Mouse (Mus musculus): Measurements from ENCODE around the gene Zfp1. TPM values are rescaled to one million over a fixed set of nuclear protein-coding genes. Genes with fewer than 3 reads are reported as not detected.

Gene Zfp1
- 1 to 10 TPM; 8.6 to 9.4 TPM for total RNA-seq (2021)
- long read RNA-seq, experiment 1, partial matches to known transcripts = 2 of 8 reads
- long read RNA-seq, experiment 1, other reads (novel, unspliced or antisense) = 0 of 8 reads
- long read RNA-seq, experiment 2, partial matches to known transcripts = 2 of 10 reads
- long read RNA-seq, experiment 2, other reads (novel, unspliced or antisense) = 2 of 10 reads

DNA sequence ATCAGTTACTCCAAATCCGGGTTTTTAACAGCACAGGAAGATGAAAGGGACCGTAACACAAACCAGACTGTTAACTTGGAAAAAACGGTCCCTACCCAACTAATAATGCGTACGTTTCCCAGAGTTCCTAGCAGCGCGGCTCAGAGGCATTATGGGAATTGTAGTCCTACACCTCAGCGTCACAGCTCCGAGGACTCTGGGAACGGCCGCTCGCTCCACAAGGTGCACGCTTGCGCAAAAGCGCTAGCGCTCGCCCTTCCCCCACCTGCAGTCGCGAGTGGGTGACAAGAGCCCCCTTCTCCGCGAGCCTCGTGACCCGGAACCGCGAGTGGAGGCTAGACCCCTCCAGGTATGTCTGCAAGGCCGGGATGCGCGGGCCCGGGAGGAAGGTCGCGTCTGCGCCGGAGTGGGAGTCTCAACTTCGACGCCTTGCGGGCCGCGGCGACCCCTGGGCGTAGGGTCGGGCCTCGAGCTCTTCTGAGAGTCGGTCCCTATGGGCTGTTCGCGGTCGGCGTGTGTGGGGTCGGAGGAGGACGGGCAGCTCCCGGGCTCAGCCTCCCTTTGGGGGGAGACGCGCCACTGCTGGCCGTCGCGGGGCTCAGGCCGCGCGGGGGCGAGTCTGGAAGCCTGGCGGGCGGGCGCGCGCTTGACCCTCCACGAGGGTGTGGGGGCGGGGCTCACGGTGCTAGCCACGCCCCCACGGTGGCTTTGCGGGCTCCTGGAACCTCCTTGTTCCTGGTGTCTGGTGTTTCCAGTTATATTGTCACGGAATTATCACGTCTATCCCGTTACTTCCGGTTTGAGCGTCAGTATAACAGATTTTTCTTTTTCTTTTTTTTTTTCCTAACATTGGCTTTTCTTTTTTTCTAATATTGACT lies at the start of gene Zfp1:
Gene Zfp1 (plus strand): TSS at position 138 of the 878 bp plus-strand sequence.
- DNase-seq (ENCODE audit: low spot score) = peak; percentile 91

DNA sequence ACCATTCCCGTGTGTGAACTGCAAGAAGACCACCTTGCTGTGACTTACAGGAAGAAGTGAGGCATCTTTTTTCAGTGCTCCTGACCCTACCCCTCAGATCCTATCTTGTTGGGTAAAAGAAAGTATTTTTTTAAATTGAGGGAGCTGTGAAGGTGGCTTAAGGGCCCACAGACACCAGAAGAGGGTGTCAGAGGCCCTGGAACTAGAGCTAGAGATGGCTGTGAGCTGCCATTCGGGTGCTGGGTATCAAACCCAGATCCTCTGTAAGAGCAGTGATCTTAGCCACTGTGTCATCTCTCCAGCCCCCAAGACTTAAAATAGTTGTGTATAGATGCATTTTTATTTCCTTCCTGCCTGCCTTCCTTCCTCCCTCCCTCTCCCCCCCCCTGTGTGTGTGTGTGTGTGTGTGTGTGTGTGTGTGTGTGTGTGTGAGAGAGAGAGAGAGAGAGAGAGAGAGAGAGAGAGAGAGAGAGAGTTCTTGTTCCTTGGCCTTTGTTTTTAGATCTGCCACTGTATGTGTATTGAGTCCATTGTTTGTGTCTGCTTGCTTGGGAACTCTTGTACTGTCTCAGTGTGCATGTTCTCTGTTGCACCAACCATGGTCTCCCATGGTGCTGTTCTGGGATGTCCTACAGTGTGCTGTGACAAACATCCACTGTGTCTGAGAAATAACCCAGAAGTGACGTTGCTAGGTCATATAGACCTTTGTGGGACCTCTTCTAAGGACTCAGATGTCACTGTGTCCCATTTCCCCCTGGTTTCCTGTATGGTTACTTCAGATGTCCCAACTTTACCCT lies 49.0 kb upstream of the Zfp1 start:
- no peak for DNase-seq (ENCODE audit: low spot score)

DNA sequence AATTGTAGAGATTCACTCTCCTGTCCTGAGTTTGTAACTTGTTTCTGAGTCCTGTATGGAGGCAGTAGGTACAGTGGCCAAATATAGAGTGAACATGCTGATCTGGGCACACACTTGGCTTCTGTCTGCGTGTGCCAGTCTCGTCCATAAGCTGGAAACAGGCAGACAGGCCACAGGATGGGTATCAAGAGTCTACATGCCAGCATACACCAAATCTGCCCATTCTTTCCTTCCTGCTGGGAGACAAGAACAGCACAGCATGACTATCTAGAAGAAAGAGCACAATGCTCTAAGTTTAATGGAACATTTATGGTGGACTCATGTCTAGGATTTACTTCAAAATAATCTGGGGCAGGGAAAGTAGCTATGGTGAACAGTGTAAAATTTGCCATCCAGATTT lies 48.2 kb upstream of the Zfp1 start:
- no peak for DNase-seq (ENCODE audit: low spot score)

DNA sequence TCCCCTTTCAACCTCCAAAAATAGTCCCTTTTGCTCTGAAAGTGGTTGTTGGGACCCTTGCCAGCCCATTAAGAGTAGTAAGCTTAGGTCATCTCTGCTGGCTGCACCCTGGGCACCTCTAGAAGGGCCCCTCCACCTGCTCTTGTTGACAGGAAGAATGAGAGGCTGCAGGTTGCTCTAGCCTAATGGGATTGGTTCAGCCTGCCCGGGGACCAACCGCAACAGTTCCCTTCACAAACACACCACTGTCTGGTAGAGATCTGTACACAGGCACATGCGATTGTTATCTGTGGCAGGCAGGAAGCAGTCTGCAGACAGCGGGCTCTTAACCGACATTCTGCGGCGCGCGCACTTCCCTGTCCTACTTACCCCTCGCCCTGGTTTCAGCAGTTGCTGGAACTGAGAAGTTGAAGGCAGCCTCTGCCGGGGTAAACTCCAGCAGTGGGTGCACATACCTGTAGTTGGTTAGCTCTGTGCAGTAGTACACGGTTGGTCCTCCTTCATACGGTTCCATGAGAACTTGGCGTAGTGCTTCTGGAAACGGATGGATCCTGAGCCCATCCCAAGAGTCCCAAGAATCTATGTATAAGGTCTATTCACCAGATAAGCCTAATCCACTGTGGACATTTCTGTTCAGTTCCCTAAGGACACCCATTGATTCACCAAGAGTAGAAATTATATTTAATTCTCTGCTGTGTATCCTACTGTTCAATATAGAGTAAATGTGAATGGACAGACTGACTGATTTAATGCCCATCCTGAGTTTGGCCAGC lies 47.3 kb upstream of the Zfp1 start:
- DNase-seq (ENCODE audit: low spot score) = no peak

DNA sequence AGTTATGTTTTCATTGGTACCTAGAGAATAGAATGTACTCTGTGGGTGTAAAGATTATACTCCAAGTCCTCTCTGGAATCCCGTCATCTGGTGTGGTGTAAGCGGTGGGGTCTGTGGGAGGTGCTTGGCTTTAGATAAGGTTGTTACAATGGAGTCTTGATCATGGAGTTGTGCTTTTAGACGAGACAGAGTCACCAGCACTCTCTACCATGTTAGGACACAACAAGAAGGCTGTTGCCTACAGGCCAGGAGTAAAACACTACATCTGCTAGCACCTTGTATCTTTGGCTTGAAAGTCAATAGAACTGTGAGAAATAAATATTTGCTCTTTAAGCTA lies 46.7 kb upstream of the Zfp1 start:
- no peak for DNase-seq (ENCODE audit: low spot score)

DNA sequence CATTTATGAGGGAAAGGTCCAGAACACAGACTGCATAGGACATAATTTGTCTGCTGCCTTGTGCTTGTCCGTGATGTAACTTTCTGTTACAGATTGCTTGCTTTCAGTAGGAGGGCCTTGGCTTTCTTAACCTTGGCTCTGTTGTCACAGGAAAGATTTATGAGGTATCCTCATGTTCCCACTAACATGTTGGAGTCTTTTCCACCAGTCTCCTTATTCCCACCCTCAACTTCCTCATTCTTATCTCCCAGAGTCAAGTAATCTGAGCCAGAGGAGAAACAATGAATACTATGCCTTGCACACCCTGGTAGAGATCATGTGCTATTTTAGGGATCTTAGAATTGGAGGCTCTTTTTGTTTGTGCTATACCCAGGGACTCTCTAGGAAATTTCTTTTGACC lies 45.9 kb upstream of the Zfp1 start:
- peak; percentile 42 for DNase-seq (ENCODE audit: low spot score)

DNA sequence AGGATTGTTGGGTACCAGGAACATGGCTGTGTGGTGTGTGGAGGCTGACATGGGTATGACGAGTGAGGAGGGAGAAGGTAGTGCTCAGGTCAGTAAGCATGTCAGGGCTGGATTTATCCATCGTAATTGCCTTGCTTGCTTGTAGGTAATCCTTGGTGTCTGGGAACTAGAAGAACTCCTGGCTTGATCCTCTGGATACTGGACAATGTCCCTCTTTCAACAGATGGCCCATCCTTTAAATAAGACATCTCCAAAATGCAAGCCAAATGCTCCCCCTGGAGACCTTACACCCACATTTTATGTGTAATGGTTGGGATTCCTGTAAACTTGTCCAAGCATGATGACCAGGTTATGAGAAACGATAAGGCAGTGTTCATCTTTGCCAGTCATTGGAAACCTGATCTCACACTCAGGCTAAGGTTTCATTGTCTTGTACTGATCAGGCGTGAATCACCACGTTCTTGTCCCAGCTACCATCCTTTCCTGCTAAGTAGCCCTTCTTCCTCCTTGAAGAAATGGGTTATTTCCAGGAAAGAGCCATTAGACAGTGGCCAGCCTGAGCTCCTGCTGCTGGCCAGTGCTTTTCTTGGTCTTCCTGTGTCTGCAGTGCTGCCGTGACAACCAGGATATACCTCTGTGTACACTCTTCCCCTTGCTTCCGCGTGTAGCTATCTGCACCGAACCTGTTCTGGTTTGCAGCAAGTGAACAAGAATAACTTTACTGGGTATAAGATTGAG lies 43.3 kb upstream of the Zfp1 start:
- DNase-seq (ENCODE audit: low spot score) = no peak

DNA sequence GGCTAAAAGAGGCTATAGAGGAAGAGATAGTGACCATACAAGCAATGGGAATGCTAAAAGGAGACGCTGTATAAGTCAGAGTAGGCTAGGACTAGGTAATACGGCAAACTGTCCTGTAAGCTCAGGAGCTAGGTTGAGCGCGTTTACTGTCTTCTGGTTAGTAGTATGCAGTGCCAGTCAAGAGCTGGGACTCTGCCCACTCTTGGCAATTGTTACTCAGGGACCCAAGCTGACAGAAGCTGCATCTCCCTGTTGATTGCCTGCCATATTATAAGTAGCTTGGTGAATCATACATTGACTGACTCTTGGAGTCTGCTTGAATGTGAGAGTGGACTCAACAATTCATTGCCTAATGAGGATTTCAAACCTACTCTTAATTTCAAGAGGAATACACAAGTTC lies 41.2 kb upstream of the Zfp1 start:
- DNase-seq (ENCODE audit: low spot score) = no peak

DNA sequence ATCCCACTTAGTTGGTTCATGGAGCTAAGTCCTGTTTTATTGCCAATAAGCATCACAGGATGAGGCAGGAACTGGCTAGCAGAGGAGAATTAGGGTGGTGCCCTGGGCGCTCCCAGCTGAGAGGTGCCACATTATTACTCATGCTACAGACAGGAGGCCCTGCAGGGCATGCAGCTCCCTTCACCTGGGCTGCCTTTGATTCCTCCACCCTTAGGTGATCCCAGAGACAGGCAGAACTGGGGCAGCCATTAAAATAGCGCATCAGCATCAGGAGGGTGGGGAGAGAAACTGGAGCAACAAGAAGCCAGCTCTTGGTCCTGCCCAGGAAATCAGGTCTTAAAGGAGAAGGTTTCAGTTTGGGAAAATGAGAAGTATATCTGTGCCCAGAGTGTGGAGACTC lies 38.2 kb upstream of the Zfp1 start:
- DNase-seq (ENCODE audit: low spot score) = no peak

DNA sequence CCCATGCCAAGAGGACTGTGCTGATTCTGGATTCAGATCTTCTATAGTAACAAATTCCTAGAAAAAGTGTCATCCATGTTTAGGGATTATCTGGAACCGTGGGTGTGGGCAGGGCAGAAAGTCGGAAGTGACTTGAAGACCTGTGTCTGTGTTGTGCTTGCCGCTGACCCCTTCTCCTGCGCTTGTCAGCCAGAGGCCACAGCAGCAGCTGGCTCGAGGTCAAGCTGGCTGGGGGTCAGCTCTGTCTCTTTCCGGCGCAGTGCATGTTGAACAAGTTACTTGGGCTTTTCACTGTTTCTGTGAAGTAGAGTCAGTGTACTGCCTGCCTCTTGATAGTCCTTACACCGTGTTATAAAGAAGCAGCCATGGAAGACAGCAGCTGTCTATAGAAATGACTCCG lies 36.2 kb upstream of the Zfp1 start:
- DNase-seq (ENCODE audit: low spot score) = no peak

DNA sequence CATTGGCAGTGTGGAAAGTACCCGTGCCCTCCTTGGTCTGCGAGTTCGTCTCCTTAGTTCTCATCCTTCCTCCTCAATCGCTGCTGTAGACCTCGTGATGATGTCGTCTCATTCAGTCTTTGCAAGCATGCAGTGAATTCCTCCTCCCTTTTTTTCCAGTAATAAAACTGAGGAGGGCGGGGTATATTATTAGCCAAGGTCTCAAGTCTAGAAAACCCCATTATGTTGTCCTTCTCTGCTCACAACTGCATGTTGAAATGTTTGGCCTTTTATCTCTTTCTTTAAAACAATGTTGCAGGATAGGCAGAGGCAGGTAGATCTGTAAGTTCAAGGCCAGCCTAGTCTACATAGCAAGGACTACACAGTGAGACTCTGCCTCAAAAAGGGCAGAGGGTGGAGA lies 35.8 kb upstream of the Zfp1 start:
- no peak for DNase-seq (ENCODE audit: low spot score)

DNA sequence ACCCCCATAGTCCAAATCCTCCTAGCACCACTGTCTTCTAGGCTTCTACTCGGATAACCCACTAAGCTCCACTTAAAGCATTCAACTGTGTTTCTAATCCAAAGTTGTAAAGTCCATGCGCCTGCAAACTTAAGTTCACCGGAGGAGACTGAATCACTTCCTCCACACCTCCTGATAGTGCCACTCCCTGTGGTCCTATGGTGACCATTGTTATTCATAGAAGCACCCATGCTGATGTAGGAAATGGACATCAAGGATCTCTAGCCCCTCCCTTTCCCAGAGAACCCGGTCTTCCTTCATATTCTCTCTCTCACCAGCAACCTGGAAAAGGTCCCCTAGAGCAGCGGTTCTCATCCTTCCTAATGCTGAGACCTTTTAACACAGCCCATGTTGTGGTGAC lies 30.0 kb upstream of the Zfp1 start:
- DNase-seq (ENCODE audit: low spot score) = no peak

DNA sequence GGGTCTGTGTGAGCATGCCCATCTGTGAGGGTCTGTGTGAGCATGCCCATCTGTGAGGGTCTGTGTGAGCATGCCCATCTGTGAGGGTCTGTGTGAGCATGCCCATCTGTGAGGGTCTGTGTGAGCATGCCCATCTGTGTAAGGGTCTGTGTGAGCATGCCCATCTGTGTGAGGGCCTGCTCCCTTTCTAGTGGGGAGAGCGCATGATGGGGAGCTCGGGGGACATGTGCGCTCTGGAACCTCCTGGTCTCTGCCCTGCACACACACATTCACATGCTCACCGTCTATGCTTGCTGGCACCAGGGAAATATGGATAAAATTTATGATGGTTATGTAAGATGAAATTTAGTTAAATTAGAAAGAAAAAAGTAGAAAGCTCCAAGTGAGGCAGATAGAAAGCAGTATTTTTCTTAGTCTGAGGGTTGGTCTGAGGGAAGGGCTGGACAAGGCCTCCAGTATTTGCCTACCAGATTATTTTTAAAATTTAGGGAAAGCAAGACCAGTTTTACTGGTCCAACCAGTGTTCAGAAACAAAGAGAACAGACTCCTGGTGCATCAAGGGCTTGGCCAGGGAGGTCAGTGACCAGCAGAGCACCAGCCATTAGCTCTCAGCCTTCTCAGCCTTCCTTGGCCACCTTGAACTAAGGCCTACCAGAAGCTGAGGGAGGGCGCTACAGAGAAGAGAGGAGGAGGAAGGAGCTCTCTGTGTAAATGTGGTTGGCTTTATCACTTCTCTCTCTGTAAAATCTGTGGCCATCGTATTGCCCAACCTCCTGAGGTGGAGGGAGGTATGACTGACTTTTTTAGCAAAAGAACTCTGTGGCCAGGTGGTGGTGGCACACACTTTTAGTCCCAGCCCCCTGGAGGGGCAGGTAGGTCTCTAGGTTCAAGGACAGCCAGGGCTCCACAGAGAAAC lies 28.2 kb upstream of the Zfp1 start:
- DNase-seq (ENCODE audit: low spot score) = no peak

DNA sequence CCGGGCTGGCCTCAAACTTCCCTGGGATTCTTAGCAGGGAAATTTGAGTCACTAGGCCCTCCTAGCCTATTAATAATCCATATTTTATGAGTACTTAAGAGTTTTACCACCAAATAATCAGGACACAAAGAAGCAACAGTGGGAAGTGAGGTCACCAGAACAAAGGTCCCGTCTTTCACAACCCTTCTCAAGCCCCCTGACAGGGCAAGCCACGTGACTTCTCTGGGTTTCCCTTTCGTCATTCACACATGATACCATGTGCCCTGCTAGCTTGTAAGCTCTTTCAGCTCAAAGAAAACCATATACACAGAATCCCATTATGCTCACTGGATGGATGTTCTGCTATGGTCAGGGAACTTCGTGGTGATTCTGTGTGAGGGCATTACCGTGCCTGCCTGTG lies 25.4 kb upstream of the Zfp1 start:
- DNase-seq (ENCODE audit: low spot score) = no peak

DNA sequence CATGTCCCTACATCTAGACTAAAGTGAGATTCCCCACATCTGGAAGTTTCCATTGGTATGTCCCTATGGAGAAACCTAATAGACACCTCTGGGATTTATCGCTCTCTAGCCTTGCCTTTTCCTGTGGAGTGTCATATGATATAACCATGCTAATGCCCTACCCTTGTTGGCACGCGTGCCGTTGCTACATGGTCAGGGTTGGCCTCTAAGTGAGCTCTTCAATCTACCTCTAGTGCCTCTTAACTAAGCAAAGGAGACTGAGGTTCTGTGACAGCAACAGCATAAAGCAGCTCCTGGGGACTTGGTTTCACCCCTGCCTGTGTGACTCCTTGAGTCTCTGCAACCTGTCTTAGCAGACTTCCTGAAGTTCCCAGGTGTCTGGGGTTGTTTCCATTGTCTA lies 24.9 kb upstream of the Zfp1 start:
- no peak for DNase-seq (ENCODE audit: low spot score)

DNA sequence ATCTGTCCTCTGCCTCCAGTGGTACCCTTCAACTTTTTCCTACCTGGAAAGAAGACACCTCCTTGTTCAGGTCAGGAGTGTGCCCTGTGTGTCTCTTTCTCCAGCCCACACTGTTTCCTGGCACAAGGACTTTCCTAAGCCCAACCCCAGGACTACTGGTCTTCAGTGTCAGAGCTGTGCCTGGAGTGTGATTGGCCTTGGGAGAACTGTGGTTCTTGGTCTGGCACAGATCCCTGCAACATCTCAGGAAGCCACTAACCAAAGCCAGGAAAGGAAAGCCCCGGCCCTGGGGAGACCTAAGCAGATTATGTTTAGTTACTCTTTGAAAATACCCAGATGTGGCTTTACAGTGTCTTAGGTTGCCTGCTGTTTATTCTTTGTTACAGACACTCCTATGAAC lies 23.3 kb upstream of the Zfp1 start:
- no peak for DNase-seq (ENCODE audit: low spot score)

DNA sequence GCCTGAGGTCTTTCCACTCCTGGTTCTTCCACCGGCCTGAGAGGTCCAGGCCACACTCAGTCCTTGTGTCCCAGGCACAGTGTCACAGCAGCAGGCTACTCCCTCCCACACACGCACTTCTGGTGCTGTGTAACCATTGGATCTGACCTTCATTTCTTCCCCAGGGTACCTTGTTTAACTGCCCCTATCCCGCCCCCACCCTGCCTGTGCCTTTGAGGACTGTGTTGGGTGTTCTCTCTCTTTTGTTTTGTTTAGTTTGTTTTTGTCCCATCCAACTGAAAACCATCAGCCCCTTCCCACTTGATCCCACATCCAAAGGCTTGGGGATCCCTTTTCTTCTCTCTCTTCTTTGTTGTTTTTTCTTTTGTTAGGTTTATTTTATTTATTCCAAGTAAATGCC lies 21.1 kb upstream of the Zfp1 start:
- no peak for DNase-seq (ENCODE audit: low spot score)

DNA sequence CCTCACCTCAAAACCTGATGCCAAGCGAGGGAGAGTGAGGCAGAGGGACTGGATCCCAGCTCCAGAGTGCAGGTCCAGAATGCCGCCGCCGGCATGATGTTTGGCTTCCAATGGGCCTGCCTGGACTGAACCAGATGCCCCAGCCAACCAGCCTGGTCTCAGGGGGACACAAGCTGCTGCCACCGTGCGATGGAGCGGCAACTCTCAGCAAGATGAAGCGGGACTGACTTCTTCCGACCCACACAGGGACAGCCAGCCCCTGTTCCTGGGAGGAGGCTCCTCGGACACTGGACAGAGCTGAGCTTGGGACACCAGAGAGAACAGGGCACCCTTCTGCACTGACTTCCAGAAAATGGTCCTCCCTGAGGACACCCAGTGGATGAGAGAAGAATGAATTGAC lies 20.6 kb upstream of the Zfp1 start:
- no peak for DNase-seq (ENCODE audit: low spot score)

DNA sequence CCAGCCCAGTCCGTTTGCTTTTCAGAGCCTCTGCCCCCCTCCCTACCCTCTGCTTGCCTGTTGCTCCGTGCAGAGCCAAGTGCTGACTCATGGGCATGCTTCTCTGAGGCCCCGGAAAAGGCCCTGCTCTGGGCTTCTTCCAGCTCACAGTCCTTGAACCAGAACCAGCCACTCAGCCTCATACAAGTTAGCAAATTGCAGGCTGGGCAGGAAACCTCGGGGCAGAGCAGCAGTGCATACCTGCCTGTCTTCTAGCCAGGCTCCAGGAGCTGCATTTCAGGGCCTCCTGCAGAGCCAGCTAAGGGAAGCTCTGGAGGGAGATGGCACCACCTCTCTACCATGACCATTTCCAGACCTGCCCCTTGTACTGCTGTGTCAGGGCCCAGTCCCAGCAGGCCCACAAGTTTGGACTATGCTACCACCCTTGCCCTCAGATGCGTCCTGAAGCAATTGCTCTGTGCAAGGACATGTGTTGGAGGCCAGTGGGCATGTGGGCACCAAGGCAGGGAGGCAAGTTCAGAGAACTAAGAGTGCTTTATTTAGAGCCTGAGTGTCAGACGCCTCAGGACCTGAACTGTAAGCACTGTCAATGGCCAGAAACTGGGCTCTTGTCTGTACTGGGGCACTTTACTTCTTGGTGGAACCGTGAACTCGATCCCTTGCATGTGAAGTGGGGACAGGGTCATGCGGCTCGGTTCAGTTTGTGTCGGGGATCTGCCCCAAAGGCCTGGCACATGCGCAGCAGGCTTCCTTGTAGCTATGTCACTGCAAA lies 18.9 kb upstream of the Zfp1 start:
- DNase-seq (ENCODE audit: low spot score) = peak; percentile 76

All from gastrocnemius, adult 18-20 months (tissue).